Mouse (Mus musculus) hindbrain, embryonic 11.5 days (tissue): ENCODE data around the gene Madcam1. TPM values are rescaled to one million over a fixed set of nuclear protein-coding genes. Genes with fewer than 3 reads are reported as not detected.

ENCODE experiments used
- ATAC-seq: fragments of 200-750 bp; cut with Nextera tagmentation; 2 replicates; pipeline ENCODE4 v1.8.0; 2017; ENCODE audit warnings: mild to moderate bottlenecking, moderate TSS enrichment, moderate library complexity; ENCODE audit not compliant: low FRiP score
- DNase-seq: peaks from one replicate; pipeline ENCODE4 v3.0.0-alpha.2; 2015; ENCODE audit warnings: low spot score
- H3K27ac ChIP-seq: fragments of 300-500 bp; sonication (generic); 2 replicates; pipeline ENCODE4 v1.5.1; 2014; ENCODE audit warnings: mild to moderate bottlenecking, low read depth, low read length
- H3K27me3 ChIP-seq: fragments of 300-500 bp; sonication (generic); 2 replicates; pipeline ENCODE4 v1.6.1; 2014; ENCODE audit warnings: mild to moderate bottlenecking, low read length, moderate library complexity, mixed read lengths; ENCODE audit not compliant: control insufficient read depth, insufficient read depth
- H3K36me3 ChIP-seq: fragments of 300-500 bp; sonication (generic); 2 replicates; pipeline ENCODE4 v1.6.1; 2014; ENCODE audit warnings: mild to moderate bottlenecking, low read length, moderate library complexity, mixed read lengths; ENCODE audit not compliant: control insufficient read depth, insufficient read depth
- H3K4me1 ChIP-seq: fragments of 300-500 bp; sonication (generic); replicated peaks from 2 replicates; pipeline ENCODE4 v1.6.1; 2014; ENCODE audit warnings: low read length, mixed read lengths; ENCODE audit not compliant: control insufficient read depth, insufficient read depth
- H3K4me2 ChIP-seq: fragments of 300-500 bp; sonication (generic); replicated peaks from 2 replicates; pipeline ENCODE4 v1.6.1; 2014; ENCODE audit warnings: mild to moderate bottlenecking, low read depth, low read length
- H3K4me3 ChIP-seq: fragments of 300-500 bp; sonication (generic); 2 replicates; pipeline ENCODE4 v1.5.1; 2014; ENCODE audit warnings: low read depth, low read length
- H3K9ac ChIP-seq: fragments of 300-500 bp; sonication (generic); 2 replicates; pipeline ENCODE4 v1.6.1; 2014; ENCODE audit warnings: low read depth, low read length
- H3K9me3 ChIP-seq: fragments of 300-500 bp; sonication (generic); 2 replicates; pipeline ENCODE4 v1.6.1; 2016; ENCODE audit warnings: low read length; ENCODE audit not compliant: control insufficient read depth
- WGBS: fragments of 180-500 bp; shearing (Covaris S2); extraction: QIAGEN DNeasy Blood & Tissue Kit; methylation state at CpG from one replicate; pipeline ENCODE4 v1.1.7; 2014; 5-methylcytosine and 5-hydroxymethylcytosine counted together
- polyA plus RNA-seq: library from polyadenylated mRNA; unstranded; fragments of >200 nt; fragmentation: Nextera tagmentation; extraction: Ambion mirVana; gene quantifications from 2 replicates; pipeline ENCODE4 v1.2.1, GENCODE M21; 2014

The Madcam1 gene
- polyA plus RNA-seq, 1 experiment from 2014 or later, result 1.6 TPM

DNA sequence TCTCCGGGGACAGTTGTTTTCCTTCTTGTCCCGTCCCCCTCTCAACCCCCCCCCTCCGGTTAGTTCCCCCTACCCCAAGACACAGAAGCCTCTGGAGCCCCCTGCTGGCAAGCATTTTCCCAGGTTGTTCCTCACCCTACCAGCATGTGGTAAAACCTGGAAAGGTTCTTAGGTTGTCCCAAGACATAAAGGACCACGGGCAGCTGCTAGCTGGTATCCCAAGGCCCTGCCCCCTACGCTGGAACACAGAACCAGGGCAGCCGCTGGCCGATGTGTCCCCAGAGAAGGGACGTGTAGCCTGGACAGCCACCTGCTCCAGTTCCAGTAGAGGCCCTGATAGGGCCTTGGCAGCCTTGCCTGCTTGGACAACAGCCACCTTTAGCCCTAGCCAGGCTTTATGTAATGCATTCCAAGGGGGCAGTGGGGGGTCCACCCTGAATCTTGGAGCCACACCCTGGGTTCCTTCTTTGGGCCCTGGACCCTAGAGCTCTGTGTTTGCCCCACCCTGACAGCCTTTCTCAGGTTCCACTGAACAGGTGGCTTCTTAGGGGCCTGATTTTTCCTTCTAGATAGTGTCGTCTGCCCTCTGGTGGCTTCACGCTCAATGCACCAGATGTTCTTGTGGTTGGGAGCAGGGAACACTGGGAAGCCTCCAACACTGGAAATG is 18.7 kb downstream of the Madcam1 start:
- peak overlapping the region; percentile 85 for H3K4me3 ChIP-seq
- peaks cover 11% of the 10 kb centered on the region for H3K36me3 ChIP-seq
- no peaks in the 10 kb centered on the region for H3K27me3 ChIP-seq
- peaks cover 10% of the 10 kb centered on the region for H3K4me1 ChIP-seq
- 2% methylated on average over 10 of the region's 10 CpGs for WGBS
- peak overlapping the region; percentile 30; the same call in 1 of the 2 replicates for H3K27ac ChIP-seq
- peak overlapping the region; percentile 54 for H3K4me2 ChIP-seq
- DNase-seq, result peak; percentile 65
- H3K9me3 ChIP-seq, result no peaks in the 10 kb centered on the region
- no peak for ATAC-seq
- peak overlapping the region; percentile 83 for H3K9ac ChIP-seq

DNA sequence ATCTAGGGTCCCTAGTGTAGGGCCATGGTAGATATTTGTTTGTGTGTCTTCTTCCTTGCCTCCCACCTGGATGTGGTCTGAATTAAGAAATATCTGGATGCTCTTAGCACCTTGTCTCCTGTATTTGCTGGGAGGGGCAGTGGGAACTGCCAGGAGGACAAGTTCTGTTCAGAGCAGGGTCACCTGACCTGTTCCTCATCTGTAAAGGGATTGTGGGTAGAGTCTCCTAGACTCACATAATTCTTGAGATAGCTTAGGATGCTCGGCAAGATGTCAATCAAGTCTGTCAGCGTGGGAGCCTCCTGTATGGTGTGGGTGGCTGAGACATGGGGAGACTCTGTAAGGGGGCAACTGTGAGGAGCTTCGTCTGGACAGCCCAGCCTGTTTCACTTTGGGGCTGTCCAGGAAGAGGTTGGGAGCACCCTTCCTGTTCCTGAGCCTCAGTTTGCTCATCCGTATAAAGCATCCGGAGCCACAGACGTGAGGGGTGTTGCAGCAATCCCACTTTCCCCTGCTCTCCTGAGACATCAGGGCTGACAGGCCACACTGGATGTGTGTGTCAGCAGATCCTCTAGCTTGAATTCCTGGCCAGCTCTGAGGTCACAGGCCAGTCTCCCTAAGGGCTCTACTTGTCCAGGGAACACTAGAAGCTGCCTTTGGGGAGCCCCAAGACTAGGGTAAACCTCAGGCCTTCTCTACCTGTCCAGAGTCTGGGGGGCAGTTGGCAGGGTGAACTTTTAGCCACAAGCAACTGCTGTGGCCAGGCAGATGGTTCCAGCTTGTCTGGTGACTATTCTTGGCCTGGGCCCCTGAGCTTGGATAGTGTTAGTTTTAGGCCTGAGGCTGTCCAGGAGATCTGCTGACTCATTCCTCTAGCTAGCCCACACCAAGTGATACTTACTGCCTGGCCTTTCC is 19.6 kb downstream of the Madcam1 start:
- no peak for DNase-seq
- WGBS, result 90% methylated on average over 6 of the region's 6 CpGs
- H3K27ac ChIP-seq, result no peak overlapping the region
- H3K9ac ChIP-seq, result no peak overlapping the region
- no peaks in the 10 kb centered on the region for H3K9me3 ChIP-seq
- H3K4me3 ChIP-seq, result no peak overlapping the region
- no peak for ATAC-seq
- H3K4me2 ChIP-seq, result peak overlapping the region; percentile 54; the same call in 1 of the 2 replicates
- H3K4me1 ChIP-seq, result peaks cover 10% of the 10 kb centered on the region
- no peaks in the 10 kb centered on the region for H3K27me3 ChIP-seq
- H3K36me3 ChIP-seq, result peaks cover 18% of the 10 kb centered on the region

DNA sequence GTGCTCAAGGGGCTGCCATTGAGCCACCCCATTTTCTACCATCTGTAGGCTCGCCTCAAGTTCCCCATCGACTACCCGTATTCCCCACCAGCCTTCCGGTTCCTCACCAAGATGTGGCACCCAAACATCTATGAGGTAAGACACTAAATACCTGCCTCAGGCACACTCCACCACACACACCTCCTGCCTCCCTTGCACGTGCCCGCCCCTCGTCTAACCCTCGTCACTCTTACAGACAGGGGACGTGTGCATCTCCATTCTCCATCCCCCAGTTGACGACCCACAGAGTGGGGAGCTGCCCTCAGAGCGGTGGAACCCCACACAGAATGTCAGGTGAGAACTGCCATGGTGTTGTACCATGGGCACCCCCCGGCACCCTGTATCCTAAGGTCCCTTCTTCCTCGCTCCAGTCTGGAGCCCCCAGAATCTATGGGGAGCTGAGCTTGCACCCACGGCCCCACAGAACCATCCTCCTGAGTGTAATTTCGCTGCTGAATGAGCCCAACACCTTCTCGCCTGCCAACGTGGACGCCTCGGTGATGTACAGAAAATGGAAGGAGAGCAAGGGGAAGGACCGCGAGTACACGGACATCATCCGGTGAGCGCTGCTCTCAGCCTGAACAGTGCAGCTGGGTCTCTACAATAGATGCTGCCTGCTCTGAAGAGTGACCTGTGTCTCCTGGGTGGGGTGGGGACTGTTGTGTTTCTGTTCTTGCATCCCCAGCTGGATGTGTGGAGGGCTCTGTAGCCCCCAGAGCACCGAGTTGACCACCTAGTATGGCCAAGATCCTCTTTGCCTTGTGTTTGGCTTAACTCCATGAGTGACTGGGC is 20.6 kb downstream of the Madcam1 start:
- Histone ChIP-seq H3K27ac (no peak overlapping the region), H3K9ac (no peak overlapping the region), H3K36me3 (peaks cover 19% of the 10 kb centered on the region), H3K4me3 (no peak overlapping the region), H3K4me1 (peaks cover 10% of the 10 kb centered on the region), H3K4me2 (no peak overlapping the region), H3K9me3 (no peaks in the 10 kb centered on the region), H3K27me3 (no peaks in the 10 kb centered on the region)
- WGBS, result 95% methylated on average over 25 of the region's 25 CpGs
- no peak for DNase-seq
- ATAC-seq, result no peak

DNA sequence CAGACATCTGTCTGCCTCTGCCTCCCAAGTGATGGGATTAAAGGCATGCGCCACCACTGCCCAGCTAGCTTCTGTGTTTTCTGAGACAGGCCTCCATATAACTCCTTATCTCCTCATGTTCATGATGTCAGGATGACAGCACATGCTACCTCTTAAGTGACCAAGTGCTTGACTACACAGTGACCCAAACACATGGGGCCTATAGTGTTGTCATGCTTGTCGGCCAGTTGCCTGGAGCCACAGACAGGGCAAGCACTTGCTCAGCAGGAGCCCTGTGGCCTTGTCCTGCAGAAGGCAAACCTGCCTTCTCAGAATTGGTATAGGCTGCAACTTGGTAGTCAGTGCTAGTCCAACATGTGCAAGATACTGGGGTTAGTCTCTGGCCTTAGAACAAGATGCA is 21.9 kb downstream of the Madcam1 start:
- Histone ChIP-seq H3K9me3 (no peaks in the 10 kb centered on the region), H3K4me3 (no peak overlapping the region), H3K4me2 (no peak overlapping the region), H3K4me1 (peaks cover 6% of the 10 kb centered on the region; the same call in 1 of the 2 replicates), H3K9ac (no peak overlapping the region), H3K36me3 (peaks cover 19% of the 10 kb centered on the region), H3K27me3 (no peaks in the 10 kb centered on the region), H3K27ac (no peak overlapping the region)
- DNase-seq (no peak), ATAC-seq (no peak)
- WGBS, result 93% methylated on average over 2 of the region's 2 CpGs

DNA sequence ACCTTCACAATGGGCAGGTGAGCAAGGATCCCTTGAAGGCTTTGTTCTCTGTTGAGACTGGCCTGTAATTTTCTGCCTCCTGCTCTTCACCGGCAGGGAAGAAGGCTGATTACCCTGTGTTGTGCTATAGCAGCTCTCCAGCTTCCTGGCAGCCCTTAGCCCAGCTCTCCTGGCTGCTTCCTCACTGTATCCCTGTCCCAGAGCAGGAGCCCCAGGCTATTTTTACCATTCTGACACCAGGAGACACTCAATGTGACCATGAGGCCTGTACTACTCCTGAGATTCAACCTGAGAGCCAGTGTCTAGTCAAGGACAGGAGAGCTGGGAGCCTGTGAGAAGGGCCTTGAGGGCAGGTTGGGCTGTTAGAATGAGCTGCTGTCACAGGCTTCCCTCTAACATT is 22.3 kb downstream of the Madcam1 start:
- H3K27me3 ChIP-seq, result no peaks in the 10 kb centered on the region
- H3K27ac ChIP-seq, result no peak overlapping the region
- no peak overlapping the region for H3K9ac ChIP-seq
- no peak for DNase-seq
- H3K4me2 ChIP-seq, result no peak overlapping the region
- no peak for ATAC-seq
- 100% methylated on average over 1 of the region's 1 CpGs for WGBS
- H3K4me3 ChIP-seq, result no peak overlapping the region
- peaks cover 6% of the 10 kb centered on the region; the same call in 1 of the 2 replicates for H3K4me1 ChIP-seq
- peaks cover 19% of the 10 kb centered on the region for H3K36me3 ChIP-seq
- H3K9me3 ChIP-seq, result no peaks in the 10 kb centered on the region

DNA sequence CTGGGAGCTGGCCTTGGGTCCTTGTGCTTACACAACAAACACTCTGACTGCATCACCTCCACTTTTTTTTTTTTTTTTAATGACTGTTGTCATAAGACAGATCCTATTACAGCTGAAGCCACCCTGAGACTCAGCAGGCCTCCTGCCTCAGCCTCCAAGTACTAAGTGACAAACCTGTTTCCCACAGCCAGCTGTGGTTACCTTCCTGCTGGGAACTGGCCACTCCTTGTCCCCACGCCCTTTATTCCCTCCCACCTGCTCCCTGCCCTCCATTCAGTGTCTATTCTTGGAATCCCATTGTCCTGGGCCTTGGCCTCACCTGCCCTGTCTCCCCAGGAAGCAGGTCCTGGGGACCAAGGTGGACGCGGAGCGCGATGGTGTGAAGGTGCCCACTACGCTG is 23.2 kb downstream of the Madcam1 start:
- WGBS, result 97% methylated on average over 6 of the region's 6 CpGs
- Histone ChIP-seq H3K4me1 (peaks cover 6% of the 10 kb centered on the region; the same call in 1 of the 2 replicates), H3K36me3 (peaks cover 19% of the 10 kb centered on the region)

DNA sequence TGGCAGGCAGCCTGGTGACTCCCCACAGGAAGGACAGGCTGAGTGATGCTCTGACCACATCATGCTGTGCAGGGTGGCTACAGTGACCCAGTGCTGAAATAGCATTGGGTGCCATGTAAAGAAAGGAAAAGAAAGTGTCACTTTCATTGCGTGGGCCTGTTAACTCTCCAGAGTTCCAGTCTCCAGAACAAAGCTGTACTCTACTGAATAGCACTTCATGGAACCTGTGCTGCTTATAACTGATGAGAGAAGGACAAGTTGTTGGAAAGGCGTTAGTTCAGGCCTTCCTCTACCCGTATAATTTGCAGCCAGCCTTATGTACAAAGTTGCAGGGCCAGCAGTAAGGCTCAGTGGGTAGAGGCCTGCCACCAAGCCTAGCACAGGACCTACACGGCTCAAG is 24.4 kb downstream of the Madcam1 start, which contains the start of gene Gzmm:
TSS of gene Gzmm (plus strand) at position 301 of the 400 bp plus-strand sequence.
- Histone ChIP-seq H3K9me3 (no peaks in the 10 kb centered on the region), H3K36me3 (peaks cover 19% of the 10 kb centered on the region), H3K27me3 (no peaks in the 10 kb centered on the region), H3K4me1 (no peaks in the 10 kb centered on the region; the same call in 1 of the 2 replicates), H3K27ac (no peak within 1 kb of the TSS), H3K4me3 (no peak within 1 kb of the TSS), H3K9ac (no peak within 1 kb of the TSS), H3K4me2 (no peak within 1 kb of the TSS)
- 83% methylated on average over 4 of the region's 4 CpGs for WGBS
- ATAC-seq (no peak), DNase-seq (no peak)

More for the DNA sequence above, 23.2 kb downstream of the Madcam1 start:
- ATAC-seq (no peak), DNase-seq (no peak)
- Histone ChIP-seq H3K4me3 (no peak overlapping the region), H3K27me3 (no peaks in the 10 kb centered on the region), H3K27ac (no peak overlapping the region), H3K9me3 (no peaks in the 10 kb centered on the region), H3K9ac (no peak overlapping the region), H3K4me2 (no peak overlapping the region)

DNA sequence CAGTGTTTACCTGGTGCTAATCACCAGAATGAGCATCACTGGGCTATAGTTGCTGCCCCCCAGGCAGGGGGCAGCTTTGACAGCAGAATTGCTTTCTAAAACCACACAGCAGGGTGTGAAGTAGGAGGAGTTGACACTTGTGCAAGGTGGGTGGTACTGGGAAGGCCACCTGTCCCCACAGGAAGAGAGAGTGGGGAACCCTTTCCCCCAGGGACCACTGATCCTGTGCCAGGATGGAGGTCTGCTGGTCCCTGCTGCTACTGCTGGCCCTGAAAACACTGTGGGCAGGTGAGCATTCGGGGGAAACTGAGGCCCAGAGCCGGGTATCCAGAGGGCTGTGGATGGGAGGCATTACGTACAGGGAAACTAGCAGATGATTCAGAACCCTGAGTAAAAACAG is 24.8 kb downstream of the Madcam1 start:
- DNase-seq (no peak), ATAC-seq (no peak)
- 94% methylated on average over 3 of the region's 3 CpGs for WGBS
- no peaks in the 10 kb centered on the region for H3K27me3 ChIP-seq
- no peak overlapping the region for H3K27ac ChIP-seq
- H3K4me3 ChIP-seq, result no peak overlapping the region
- no peaks in the 10 kb centered on the region for H3K4me1 ChIP-seq
- H3K36me3 ChIP-seq, result peaks cover 17% of the 10 kb centered on the region
- no peak overlapping the region for H3K9ac ChIP-seq
- no peak overlapping the region for H3K4me2 ChIP-seq
- H3K9me3 ChIP-seq, result no peaks in the 10 kb centered on the region
